Mouse (Mus musculus) skeletal muscle tissue, adult 2 months (tissue): ENCODE measurements around the gene Orm1.
"Not testable (repeated sequence)": the region's sequence is repeated elsewhere in the genome, so short reads cannot be mapped to it uniquely, and the experiment has no call there.

Source experiments
- DNase-seq: peaks from one replicate; pipeline ENCODE4 v3.0.0-alpha.2; 2012; ENCODE audit warnings: low read depth, low spot score

The Orm1 gene

GRCm38 (mm10) chr4:63344295-63344694 is at the start of gene Orm1:
Orm1 (plus strand) TSS chr4:63344560.
- no peak for DNase-seq

DNA sequence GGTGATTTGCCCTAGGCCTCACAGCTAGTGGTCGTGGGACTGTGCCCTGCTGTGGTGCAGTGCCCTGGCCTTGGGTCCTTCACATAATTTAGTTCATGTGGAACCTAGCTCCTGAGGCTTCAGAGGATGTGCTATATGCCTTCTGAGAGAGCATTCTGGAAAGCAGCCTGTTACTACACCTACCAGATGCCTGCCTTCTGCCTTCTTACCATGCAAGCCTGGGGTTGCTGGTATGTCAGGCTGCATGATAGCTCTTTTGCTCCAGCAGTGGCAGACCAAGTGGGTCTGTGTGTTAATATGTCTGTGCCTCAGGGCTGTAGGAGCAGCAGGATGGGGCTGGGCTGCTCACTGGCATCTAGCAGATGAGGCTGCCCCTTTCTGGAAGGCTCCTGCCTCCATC is 48.7 kb upstream of the Orm1 start:
- no peak for DNase-seq

GRCm38 (mm10) chr4:63296263-63296662 is 48.1 kb upstream of the Orm1 start:
- DNase-seq: no peak

- no peak for DNase-seq
Observed at GRCm38 (mm10) chr4:63296876-63297275, 47.5 kb upstream of the Orm1 start.

DNA sequence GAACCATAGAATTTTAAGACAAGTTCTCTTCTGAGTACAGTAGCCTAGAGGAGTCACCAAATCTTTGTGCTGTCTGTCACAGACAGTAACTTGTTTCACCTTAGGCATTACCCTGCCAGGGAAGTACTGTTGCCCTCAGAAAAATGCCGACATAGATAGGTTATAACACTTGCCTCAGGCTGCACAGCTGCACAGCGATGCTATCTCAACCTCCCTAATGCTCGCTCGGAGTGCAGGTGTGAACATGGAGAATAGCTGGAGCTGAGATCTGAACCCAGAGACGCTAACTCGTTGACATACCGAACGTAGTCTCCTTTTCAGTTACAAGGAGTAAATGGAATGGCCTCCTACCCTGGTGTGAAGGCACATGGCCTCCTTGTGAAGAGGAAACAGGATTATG is 46.2 kb upstream of the Orm1 start:
- DNase-seq: no peak

DNA sequence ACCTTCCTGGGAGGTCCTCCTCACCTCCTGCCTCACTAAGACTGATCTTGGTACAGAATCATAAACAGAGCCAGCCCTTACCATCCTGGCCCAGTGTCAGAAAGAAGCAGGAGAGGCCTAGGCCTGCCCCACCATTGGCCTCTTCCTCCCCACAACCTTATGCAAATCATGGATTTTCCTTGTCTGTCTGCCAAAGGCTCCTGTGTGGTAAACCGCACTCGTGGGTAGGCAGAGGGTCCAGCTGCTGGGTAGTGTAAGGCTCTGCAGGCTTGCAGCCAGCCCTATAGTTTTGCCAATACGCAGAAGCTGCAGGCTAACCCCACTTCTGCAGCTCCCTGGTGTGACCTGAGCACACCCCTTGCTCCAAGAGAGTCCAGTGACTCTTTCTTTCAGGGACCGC is 41.7 kb upstream of the Orm1 start:
- DNase-seq: no peak

- peak; percentile 81 for DNase-seq
Observed at GRCm38 (mm10) chr4:63307175-63308062, 36.9 kb upstream of the Orm1 start.

GRCm38 (mm10) chr4:63308316-63308715 is 36.0 kb upstream of the Orm1 start:
- peak; percentile 59 for DNase-seq

GRCm38 (mm10) chr4:63310247-63310855 is 34.0 kb upstream of the Orm1 start:
- DNase-seq: peak; percentile 80

DNA sequence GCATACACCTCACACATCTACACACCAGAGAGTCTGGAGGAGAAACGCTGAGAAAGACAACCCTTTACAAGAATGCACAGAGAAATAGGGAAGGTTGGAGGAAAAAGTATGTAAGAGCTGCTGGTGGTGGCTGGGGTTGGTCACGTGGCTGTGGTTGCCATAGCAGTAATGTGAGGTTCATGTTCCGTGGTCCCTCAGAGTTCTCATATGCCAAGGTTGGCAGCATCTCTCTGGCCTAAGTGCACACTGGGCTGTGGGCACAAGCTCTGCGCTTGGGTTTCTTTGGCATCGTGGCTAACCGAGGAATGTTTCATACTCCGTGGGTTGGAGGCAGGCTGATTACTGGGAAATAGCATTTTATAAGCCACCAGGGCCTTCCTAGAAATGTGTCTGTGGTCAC is 32.9 kb upstream of the Orm1 start:
- DNase-seq: peak; percentile 20

DNA sequence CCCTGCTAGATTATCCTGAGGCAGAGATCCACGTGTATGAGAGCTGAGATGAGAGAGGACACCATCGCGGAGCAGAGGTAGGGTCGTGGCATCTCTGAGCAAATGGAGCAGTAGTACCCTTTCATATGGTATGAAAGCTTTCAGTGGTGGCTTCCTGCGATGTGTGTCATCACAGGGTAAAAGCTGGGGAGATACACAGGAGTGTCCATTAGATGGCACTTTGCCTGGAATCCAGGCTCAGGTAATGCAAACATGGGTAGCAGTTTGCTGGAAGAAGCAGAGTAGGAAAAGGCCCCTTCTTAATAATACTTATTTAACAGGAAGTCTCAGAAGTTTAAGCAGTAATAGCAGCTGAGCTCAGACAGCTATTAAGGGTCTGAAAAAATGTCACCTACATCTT is 30.3 kb upstream of the Orm1 start:
- DNase-seq: no peak

DNA sequence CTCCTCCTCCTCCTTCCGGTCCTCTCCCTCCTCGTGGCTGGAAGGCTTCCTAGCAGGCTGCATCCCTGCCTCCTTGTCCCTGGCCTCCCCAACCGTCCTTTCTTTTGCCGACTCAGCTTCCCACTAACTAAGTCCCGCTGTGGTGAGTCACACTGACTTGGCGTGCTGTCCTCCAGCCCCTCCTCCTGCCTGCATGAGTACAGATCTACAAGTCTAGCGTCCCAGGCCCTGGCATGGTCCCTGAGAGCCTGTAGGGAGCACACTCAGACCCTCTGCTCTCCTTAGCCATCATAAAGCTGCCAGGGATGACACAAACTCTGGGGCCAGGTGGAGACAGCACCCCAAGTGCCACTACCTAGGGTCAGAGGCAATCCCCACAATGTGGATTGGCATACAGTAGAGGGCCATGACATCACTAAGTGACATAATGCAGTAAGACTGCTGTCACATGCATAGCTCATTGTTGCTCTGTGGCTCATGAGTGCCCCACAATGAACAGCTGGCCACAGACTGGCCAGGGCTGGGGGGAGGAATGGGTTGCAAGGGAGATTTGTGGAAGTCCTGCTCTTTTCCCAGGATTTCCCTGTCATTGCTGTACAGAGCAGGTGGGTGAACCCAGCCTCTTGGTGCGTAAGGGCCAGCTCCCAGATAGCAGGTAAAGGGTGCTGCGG is 28.1 kb upstream of the Orm1 start:
- DNase-seq: peak; percentile 66

GRCm38 (mm10) chr4:63319566-63319965 is 24.8 kb upstream of the Orm1 start:
- DNase-seq: not testable (repeated sequence)

DNA sequence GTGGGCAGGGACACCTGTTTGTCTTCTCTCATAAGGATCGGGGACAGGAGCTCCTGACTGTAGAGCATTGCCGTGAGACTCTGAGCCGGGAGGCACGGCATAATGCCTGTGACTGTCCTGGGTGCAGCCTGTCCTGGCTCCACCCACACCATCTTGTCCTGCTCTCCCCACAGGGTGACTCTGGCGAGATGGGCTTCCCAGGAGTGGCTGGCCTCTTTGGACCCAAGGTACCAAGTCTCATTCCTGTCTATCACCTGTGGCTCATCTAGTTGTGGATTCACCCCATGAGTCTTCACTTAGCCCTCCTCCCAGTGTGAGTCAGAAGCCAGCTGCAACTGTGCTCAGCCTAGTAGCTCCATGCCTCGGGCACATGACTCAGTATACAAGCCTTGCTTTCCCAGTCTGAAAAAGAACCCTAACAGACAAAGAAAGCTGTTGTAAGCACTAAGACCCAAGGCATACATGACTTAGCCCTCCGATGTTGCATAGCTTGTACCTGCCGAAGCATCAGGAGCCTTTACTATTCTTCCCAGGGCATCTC is 21.0 kb upstream of the Orm1 start:
- no peak for DNase-seq

- no peak for DNase-seq
Observed at GRCm38 (mm10) chr4:63333403-63333802, 11.0 kb upstream of the Orm1 start.

- peak; percentile 70 for DNase-seq
Observed at GRCm38 (mm10) chr4:63338414-63339076, 5.8 kb upstream of the Orm1 start.

DNA sequence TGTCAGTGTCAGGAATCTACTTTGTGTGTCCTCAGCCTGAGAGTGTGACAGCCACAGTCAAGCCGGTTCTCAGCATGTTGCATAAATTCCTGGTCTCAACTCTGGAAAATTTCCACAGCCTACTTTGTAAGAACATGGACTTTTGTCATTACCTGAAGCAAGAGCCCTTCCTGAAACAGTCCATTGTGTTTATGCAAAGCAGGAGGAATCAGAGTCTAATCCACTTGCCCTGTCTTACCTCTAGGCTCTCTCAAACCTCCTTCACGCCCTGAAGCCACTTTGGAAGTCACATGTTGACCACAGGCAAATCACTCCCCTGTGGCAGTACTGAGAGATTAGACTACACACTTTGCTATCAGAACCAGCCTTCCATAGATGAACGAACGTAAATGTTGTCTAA is 1.9 kb upstream of the Orm1 start:
- DNase-seq: no peak

DNA sequence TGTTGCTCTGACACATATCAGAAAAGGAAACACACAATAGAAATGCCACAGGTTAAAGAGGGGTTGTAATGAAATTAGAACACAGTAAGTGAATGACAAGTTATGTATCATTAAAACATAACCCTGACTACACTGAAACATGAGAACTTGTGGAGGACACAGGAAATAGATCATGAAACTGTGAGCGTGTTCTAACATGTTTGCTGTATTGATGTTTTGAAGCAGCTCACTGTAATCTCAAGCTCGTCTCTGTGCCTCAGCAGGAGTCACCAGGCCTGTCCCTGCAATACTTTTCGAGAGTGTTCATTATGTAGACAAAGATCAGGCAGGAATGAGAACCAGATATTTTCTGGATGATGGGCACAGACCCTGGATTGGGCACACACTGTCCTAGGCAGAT is 752 bp upstream of the Orm1 start:
- DNase-seq: no peak

GRCm38 (mm10) chr4:63345261-63345660 is 901 bp downstream of the Orm1 start:
- DNase-seq: no peak

GRCm38 (mm10) chr4:63346659-63347058 is 2.3 kb downstream of the Orm1 start:
- no peak for DNase-seq

DNA sequence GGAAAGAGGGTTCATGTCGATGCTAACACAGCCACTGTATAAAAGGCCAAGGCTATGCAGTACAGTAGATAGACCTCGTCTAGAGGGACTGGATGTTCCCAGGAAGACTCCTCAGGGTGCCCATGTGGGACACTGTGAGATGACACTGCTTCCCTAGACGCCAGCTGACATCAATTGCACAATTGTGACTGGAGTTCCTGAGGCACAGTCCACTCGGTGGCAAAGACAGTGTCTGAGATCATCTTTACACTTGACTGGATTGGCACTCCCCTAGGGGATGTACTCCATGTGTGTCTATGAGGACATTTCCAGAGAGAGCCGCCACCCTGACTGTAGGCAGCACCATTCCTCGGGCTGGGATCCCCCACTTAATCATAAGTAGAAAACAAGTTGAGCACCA is 4.2 kb downstream of the Orm1 start:
- DNase-seq: no peak
